Mouse (Mus musculus) MN1 (cell line): Measurements from ENCODE around the gene Fcer1g.

Experiments
- DNase-seq: peaks from one replicate; pipeline ENCODE4 v3.0.0-alpha.2; 2016; ENCODE audit warnings: low spot score

Gene Fcer1g

DNA sequence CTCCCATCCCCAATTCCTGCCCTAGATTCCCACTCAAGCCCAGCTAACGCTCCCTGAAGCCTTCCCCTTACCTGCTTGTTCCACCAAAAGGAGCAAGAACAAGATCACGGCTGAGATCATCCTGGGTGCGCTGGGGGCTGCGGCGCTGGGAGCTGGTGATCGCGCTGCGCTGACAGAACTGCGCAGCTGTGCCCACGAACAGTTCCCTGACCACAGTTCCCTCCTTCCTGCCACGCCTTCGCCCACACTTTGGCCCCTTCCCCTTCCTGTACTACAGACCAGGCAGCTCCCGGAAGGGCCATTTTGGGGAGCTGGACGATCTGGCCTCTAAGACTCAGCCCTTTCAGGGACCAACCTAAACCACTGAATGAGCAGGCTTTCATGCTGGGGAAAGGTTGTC is at the start of gene Fcer1g:
TSS of gene Fcer1g (minus strand) at position 240 of the 400 bp plus-strand sequence.
- DNase-seq = no peak

GRCm38 (mm10) chr1:171283188-171284160 is 49.3 kb upstream of the Fcer1g start:
- DNase-seq = no peak

DNA sequence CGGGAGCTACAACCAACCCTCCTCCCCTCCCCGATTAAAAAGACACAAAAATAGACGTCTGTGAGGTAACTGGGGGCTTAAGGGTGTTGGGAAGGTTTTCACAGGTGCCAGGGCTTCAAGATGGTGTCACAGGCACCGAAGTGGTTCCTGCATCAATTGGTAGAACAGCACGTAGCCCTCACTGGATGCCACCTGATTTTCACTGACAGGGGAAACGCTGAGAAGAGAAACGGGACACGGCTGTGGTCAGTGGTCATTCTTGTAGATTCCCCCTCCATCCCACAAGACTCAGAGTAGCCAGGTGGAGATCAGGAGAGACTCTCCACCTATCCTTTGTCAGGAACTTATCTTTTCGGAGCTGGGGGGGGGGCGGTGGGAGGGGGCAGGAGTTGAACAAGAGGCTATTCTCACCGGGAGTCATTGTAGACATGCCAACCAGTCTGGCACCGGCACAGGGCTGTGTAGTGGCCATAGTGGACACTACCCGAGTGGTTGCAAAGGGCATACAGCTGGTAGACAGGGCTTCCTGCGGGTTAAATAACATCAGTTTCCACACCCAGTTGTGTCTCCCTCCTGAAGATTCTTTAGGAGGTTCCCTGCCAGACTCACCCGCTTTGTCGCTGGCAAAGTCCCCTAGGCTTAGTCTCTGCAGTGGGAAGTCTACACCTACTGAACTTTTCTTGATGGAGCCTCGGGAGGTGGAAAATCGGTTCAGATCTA is 48.1 kb upstream of the Fcer1g start:
- DNase-seq = no peak

DNA sequence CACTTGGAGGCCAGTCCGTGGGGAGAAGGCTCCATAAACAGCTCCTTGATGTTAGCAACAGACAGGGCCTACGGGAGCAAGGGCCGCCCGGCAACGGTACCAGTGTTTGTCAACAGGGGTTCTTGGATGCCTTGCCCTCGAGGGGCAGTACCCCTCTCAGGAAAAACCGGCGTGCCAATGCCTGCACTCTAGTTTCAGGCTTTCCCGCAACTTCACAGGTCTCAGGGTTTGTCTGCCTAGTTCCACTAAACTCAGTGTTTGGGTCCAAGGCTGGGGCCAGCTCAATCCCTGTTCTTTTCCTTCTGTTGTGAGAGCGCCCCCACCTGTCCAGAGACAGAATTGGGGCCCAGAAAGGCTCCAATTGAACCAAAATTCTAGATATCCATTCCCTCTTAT is 47.4 kb upstream of the Fcer1g start:
- DNase-seq = peak; percentile 89

DNA sequence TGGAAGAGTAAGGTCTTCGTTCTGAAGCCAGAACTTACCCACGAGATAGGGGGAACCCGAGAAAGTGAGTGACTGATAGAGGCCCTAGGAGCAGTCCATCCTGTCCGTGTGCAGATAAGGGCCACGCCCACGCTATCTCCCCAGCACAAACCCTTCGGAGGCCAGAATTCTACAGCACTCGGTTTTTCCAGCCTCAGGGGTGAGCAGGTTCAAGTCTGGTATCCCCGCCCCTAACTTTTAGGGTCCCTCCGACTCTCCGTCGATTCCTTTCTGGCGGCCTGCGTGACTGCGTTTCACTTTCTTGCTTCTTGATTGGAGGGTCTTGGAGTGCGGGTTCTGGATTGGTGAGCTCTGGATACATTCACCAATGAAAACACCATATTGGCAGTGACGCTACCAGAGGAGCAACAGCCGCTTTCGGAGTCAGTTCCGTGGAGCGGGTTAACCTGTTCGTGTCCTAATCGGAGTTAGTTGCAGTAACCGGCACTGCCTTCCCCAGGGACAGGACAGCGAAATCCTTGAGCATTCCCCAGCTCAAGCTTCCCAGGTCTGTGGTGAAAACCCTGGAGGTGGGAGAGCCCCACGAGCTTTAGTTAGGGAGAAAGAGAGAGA is 46.9 kb upstream of the Fcer1g start, which contains the start of gene Ppox:
TSS of gene Ppox (minus strand) at position 271 of the 612 bp plus-strand sequence.
- DNase-seq = peak; percentile 98

DNA sequence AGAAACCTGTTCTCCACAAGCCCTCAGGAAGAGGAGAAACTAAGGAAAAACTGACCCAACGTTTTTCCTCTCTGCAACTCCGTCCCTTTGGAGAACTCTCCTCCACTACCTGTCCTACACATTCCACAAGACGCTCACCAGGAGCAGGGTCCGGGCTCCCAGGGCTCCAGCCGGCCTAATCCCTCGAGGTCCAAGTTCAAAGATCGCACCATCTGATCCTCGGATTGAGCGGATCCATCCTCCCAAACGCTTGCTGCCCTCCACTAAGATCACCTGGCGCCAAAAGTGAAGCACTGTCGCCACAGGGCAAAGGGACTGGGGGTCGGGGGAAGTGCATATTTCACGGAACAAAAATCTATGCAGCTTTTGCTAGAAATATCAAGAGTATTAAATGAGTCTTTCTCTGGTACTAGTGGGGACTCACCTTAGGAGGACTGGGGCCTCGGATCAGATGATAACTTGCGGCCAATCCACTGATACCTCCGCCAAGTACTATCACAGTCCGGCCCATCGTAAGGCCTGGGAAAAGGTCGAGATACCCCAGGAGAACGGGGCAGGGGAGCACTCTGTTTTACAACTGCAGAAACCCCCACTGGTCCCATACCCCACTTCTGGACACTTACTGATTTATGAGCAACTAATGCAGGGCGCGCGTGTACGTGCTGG is 46.2 kb upstream of the Fcer1g start:
- DNase-seq = peak; percentile 38

GRCm38 (mm10) chr1:171279721-171280120 is 45.6 kb upstream of the Fcer1g start:
- DNase-seq = no peak

- DNase-seq = no peak
Observed at GRCm38 (mm10) chr1:171279012-171279705, 45.0 kb upstream of the Fcer1g start.

DNA sequence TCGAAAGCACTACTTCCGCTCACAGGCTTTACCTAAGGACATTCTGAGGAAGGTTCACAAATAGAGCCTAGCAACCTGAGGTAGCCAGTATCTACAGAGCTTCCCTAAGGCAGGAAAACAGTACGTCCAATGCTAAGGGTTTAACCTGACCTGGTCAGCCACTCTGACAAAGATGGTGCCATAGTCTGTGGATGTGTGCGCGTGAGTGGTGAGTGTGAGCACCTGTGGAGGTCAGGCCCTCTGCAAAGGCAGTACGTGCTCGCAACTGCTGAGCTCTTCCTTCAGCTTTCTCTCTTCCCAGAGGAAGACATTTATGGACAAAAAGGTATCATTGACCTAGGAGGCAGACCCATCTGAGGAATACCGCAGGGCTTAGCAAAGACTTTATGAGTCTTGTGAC is 44.3 kb upstream of the Fcer1g start:
- DNase-seq = no peak

DNA sequence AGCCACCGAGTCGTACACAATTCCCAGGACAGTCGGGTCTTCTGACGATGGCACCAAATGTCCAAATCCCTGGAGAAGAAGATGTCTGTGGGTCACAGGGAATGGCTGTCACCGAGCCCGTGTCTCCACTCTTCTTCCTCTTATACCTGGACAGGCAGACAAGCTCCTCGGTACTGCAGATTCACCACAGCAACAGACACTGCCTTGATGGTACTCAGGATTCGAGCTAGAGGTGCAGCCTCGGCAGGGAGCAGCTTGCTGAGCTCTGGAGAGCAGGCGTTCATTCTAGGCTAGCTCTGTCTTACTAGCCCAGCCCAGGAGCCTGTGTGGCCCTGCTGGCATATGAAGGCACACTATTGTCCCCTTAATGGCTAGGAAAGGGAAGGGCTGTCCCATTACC is 43.6 kb upstream of the Fcer1g start:
- DNase-seq = no peak

- no peak for DNase-seq
Observed at GRCm38 (mm10) chr1:171276110-171276748, 42.1 kb upstream of the Fcer1g start.

- no peak for DNase-seq
Observed at GRCm38 (mm10) chr1:171275144-171275734, 41.1 kb upstream of the Fcer1g start.

DNA sequence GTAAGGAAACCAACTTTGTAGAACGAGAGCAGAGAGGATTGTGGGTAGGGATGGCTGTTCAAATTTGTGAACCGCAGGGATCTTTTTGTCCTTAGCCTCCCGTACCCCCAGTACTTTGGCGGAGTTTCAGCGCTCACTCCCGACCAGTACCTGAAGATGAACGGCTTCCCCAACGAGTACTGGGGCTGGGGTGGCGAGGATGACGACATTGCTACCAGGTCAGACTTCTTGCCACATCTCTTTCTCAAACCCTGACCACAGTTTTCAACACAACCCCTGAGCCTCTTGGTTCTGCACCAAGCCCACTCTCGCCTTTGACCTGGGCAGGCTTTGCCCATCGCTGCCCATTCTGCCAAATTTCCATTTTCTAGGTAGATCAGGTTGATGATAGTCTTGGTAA is 40.0 kb upstream of the Fcer1g start:
- no peak for DNase-seq

- no peak for DNase-seq
Observed at GRCm38 (mm10) chr1:171272086-171272485, 37.9 kb upstream of the Fcer1g start.

- no peak for DNase-seq
Observed at GRCm38 (mm10) chr1:171271622-171272021, 37.5 kb upstream of the Fcer1g start.

- DNase-seq = no peak
Observed at GRCm38 (mm10) chr1:171271196-171271595, 37.0 kb upstream of the Fcer1g start.

DNA sequence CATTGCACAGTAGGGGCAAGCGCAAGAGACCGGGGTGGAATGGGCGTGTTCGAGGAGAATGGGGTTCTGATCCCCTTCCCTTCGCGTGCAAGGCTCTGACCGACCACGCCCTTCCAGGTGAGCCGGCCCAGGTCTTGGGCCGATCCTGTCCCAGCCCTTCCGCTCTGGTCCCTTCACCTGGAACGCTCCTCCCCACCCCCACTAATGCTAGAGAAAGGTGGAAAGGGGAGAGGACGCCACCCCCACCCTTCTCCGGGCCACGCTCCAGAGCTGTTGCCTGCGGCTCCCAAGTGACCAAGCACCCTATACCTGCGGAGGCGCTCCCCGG is 36.4 kb upstream of the Fcer1g start:
- DNase-seq = no peak

GRCm38 (mm10) chr1:171269848-171270572 is 35.8 kb upstream of the Fcer1g start, which contains the start of gene B4galt3:
Gene B4galt3 (plus strand): TSS chr1:171270328.
- DNase-seq = peak; percentile 90

GRCm38 (mm10) chr1:171268341-171268740 is 34.2 kb upstream of the Fcer1g start:
- DNase-seq = no peak
